Mouse (Mus musculus) forebrain, postnatal 0 days (tissue): Measurements from ENCODE around the gene Tvp23a. TPM values are rescaled to one million over a fixed set of nuclear protein-coding genes. Genes with fewer than 3 reads are reported as not detected.

Experiments used
- ATAC-seq: fragments of 200-750 bp; cut with Nextera tagmentation; 2 replicates; pipeline ENCODE4 v1.8.0; 2017; ENCODE audit warnings: mild to moderate bottlenecking, moderate library complexity
- DNase-seq: peaks from one replicate; pipeline ENCODE4 v3.0.0-alpha.2; 2015
- H3K27ac ChIP-seq: fragments of 300-500 bp; sonication (generic); 2 replicates; pipeline ENCODE4 v1.5.1; 2014; ENCODE audit warnings: low read depth, mild to moderate bottlenecking, antibody characterized with exemption, low read length, moderate library complexity, mixed read lengths
- H3K27me3 ChIP-seq: fragments of 300-500 bp; sonication (generic); 2 replicates; pipeline ENCODE4 v1.6.1; 2014; ENCODE audit warnings: mild to moderate bottlenecking, low read length, mixed read lengths; ENCODE audit not compliant: insufficient read depth
- H3K36me3 ChIP-seq: fragments of 300-500 bp; sonication (generic); 2 replicates; pipeline ENCODE4 v1.6.1; 2014; ENCODE audit warnings: mild to moderate bottlenecking, moderate library complexity; ENCODE audit not compliant: insufficient read depth
- H3K4me1 ChIP-seq: fragments of 300-500 bp; sonication (generic); 2 replicates; pipeline ENCODE4 v1.6.1; 2014; ENCODE audit warnings: antibody characterized with exemption; ENCODE audit not compliant: insufficient read depth
- H3K4me2 ChIP-seq: fragments of 300-500 bp; sonication (generic); 2 replicates; pipeline ENCODE4 v1.6.1; 2014; ENCODE audit warnings: low read depth, mild to moderate bottlenecking, moderate library complexity
- H3K4me3 ChIP-seq: fragments of 300-500 bp; sonication (generic); 2 replicates; pipeline ENCODE4 v1.5.1; 2014; ENCODE audit warnings: low read depth, low read length, mixed read lengths
- H3K9ac ChIP-seq: fragments of 300-500 bp; sonication (generic); 2 replicates; pipeline ENCODE4 v1.6.1; 2014; ENCODE audit warnings: mild to moderate bottlenecking
- H3K9me3 ChIP-seq: fragments of 300-500 bp; sonication (generic); 2 replicates; pipeline ENCODE4 v1.6.1; 2016; ENCODE audit warnings: low read length
- CTCF ChIP-seq: sonication (generic); IDR thresholded peaks from 2 replicates; pipeline ENCODE4 v1.5.1; 2016; ENCODE audit warnings: antibody characterized with exemption, control low read depth, low read depth
- WGBS: fragments of 180-500 bp; shearing (Covaris S2); extraction: QIAGEN DNeasy Blood & Tissue Kit; methylation state at CpG from one replicate; pipeline ENCODE4 v1.1.7; 2014; 5-methylcytosine and 5-hydroxymethylcytosine counted together
- polyA plus RNA-seq: library from polyadenylated mRNA; unstranded; fragments of >200 nt; fragmentation: Nextera tagmentation; extraction: Ambion mirVana; gene quantifications from 2 replicates; pipeline ENCODE4 v1.2.1, GENCODE M21; 2015
- total RNA-seq: library from RNA; depleted of rRNA; stranded (reverse); fragments of >200 nt; gene quantifications from 2 replicates; pipeline ENCODE4 v1.2.3, GENCODE M21; 2014

Tvp23a gene
- total and polyA plus RNA-seq, 2 experiments from 2014 or later = 46.3 to 78.1 TPM

DNA sequence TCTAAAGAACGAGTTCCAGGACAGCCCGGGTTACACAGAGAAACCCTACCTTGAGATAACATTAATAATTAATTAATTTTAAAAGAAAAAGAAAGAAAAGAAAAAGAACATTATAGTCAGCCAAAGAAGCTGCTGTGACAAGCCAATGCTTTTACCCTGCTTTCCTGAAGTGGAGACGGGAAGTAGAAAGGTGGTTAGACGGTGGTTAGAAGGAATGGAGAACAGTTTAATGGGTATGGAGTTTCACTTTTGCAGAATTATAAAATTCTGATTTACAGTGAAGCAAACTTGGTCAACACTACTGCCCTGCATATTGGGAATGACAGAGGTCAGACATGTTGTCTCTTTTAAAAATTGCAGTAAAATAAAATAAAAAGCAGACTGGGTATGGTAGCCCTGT is 5.4 kb downstream of the Tvp23a start:
- TF ChIP-seq CTCF = no peak

DNA sequence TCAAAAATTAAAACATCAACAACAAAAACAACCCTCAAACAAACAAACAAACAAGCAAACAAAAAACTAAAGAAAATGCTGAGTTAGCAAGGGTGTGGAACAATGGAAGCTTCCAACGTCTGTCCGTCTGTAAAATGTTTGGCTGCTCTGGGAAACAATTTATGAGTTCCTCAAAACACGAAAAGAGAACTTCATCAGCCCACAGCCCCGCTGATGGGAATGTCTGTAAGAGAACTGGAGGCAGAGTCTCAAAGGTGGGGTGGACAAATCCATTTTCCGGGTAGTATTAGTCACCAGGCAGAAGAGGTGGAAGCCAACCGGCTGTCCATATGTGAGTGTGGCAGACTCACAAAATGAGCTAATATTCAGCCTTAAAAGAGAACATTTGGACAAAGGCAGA is 5.8 kb downstream of the Tvp23a start:
- H3K9ac ChIP-seq = no peak overlapping the region
- H3K4me1 ChIP-seq = peaks cover 9% of the 10 kb centered on the region
- WGBS = 90% methylated on average over 6 of the region's 6 CpGs
- H3K4me2 ChIP-seq = no peak overlapping the region
- ATAC-seq (no peak), DNase-seq (no peak)
- H3K4me3 ChIP-seq = no peak overlapping the region
- TF ChIP-seq CTCF = no peak
- no peaks in the 10 kb centered on the region for H3K27me3 ChIP-seq
- H3K9me3 ChIP-seq = no peaks in the 10 kb centered on the region
- no peak overlapping the region for H3K27ac ChIP-seq
- H3K36me3 ChIP-seq = peaks cover 2% of the 10 kb centered on the region; the same call in 1 of the 2 replicates

More for the DNA sequence above, 5.4 kb downstream of the Tvp23a start:
- H3K4me3 ChIP-seq = no peak overlapping the region
- no peak overlapping the region for H3K9ac ChIP-seq
- no peak for ATAC-seq
- H3K27ac ChIP-seq = no peak overlapping the region
- no peaks in the 10 kb centered on the region for H3K9me3 ChIP-seq
- DNase-seq = no peak
- 89% methylated on average over 4 of the region's 4 CpGs for WGBS
- no peak overlapping the region for H3K4me2 ChIP-seq
- H3K4me1 ChIP-seq = peaks cover 9% of the 10 kb centered on the region
- H3K36me3 ChIP-seq = peaks cover 2% of the 10 kb centered on the region; the same call in 1 of the 2 replicates
- no peaks in the 10 kb centered on the region for H3K27me3 ChIP-seq

DNA sequence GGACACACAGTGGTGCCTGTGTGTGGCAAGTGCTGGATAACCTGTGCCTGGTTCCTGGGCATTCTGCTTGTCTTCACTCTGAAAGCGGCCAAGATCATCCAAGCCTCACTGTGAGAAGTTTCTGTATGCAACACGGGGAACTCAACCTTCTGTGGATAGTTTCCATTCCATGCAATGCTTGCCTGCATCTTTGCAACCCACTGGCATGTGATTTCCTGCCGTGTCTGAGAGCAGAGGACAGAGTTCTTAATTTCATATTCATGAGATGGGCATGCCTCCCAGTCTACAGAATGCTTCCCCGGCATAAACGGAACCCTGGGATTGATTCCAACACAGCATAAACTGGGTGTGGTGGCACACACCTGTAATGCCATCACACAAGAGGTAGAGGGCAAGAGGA is 9.1 kb downstream of the Tvp23a start:
- DNase-seq = no peak
- H3K27ac ChIP-seq = no peak overlapping the region
- no peaks in the 10 kb centered on the region for H3K27me3 ChIP-seq
- 63% methylated on average over 5 of the region's 5 CpGs for WGBS
- no peak overlapping the region for H3K9ac ChIP-seq
- H3K4me2 ChIP-seq = no peak overlapping the region
- TF ChIP-seq CTCF = no peak
- no peak overlapping the region for H3K4me3 ChIP-seq
- ATAC-seq = no peak
- H3K36me3 ChIP-seq = peaks cover 2% of the 10 kb centered on the region; the same call in 1 of the 2 replicates
- no peaks in the 10 kb centered on the region for H3K4me1 ChIP-seq
- no peaks in the 10 kb centered on the region for H3K9me3 ChIP-seq

DNA sequence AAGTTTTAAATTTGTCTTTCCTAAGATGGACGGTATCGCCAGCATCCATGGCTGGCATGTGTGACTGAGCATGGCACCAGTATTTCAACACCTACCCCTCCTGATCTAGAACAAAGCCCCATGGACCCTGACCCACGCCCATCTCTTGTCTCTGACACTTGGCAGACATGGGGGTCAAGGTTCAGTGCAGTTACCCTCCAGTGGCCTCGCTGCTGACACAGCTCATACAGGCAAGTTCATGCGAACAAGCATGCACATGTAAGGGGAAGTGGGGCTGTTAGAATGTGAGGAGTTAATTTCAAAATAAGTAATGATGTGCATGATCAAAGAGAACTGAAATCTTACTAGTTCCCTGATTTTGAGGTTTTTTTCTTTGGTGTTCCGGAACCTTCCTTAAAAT is 11.0 kb downstream of the Tvp23a start:
- ATAC-seq (no peak), DNase-seq (no peak)
- H3K4me3 ChIP-seq = no peak overlapping the region
- H3K9me3 ChIP-seq = no peaks in the 10 kb centered on the region
- peaks cover 5% of the 10 kb centered on the region; the same call in 1 of the 2 replicates for H3K36me3 ChIP-seq
- TF ChIP-seq CTCF = no peak
- H3K4me1 ChIP-seq = no peaks in the 10 kb centered on the region
- no peaks in the 10 kb centered on the region for H3K27me3 ChIP-seq
- H3K4me2 ChIP-seq = no peak overlapping the region
- no peak overlapping the region for H3K27ac ChIP-seq
- H3K9ac ChIP-seq = no peak overlapping the region
- 88% methylated on average over 6 of the region's 6 CpGs for WGBS

DNA sequence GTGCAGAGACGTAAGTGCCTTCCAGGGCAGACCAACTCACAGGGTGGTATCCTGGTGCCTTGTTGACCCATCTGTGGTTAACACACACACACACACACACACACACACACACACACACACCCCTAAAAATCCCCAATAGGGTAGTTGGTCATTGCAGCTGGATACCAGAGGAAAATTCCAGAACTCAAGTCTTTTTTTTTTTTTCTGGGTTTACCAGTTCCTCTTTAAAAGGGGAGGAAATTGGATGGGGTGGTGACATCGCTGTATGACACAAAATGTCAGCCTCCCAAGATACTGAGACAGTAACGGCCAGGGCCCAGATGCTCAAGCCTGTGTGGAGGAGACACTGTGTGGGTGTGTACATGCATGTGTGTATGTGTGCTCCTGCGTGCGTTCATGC is 13.8 kb downstream of the Tvp23a start:
- Histone ChIP-seq H3K27me3 (no peaks in the 10 kb centered on the region), H3K9ac (no peak overlapping the region), H3K36me3 (peaks cover 3% of the 10 kb centered on the region; the same call in 1 of the 2 replicates), H3K4me2 (no peak overlapping the region), H3K4me1 (no peaks in the 10 kb centered on the region), H3K9me3 (no peaks in the 10 kb centered on the region), H3K27ac (no peak overlapping the region), H3K4me3 (no peak overlapping the region)
- DNase-seq (no peak), ATAC-seq (no peak)
- no peak for TF ChIP-seq CTCF
- 86% methylated on average over 5 of the region's 5 CpGs for WGBS

DNA sequence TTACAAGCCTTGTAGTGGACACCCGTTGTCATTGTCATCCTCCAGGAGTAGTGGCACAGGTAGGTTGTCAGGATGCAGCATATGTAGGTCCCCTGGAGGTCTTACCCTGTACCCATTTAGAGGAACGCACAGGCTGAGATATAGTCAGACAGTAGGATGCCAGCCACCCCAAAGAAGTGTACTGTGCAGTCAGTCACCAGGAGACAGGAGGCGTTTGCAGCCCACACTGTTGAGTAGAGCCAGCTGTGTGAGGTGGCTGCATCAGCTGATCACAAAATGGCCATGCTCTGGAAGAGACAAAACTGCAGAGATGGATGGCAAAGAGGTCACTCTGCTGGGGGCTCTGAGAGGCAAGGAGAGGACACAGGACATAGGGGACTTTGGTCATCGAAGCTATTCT is 14.8 kb downstream of the Tvp23a start:
- no peak for DNase-seq
- Histone ChIP-seq H3K9me3 (no peaks in the 10 kb centered on the region), H3K36me3 (peaks cover 4% of the 10 kb centered on the region), H3K9ac (no peak overlapping the region), H3K27ac (no peak overlapping the region), H3K27me3 (no peaks in the 10 kb centered on the region), H3K4me3 (no peak overlapping the region), H3K4me2 (no peak overlapping the region), H3K4me1 (no peaks in the 10 kb centered on the region)
- 88% methylated on average over 4 of the region's 4 CpGs for WGBS
- ATAC-seq = no peak
- TF ChIP-seq CTCF = no peak

DNA sequence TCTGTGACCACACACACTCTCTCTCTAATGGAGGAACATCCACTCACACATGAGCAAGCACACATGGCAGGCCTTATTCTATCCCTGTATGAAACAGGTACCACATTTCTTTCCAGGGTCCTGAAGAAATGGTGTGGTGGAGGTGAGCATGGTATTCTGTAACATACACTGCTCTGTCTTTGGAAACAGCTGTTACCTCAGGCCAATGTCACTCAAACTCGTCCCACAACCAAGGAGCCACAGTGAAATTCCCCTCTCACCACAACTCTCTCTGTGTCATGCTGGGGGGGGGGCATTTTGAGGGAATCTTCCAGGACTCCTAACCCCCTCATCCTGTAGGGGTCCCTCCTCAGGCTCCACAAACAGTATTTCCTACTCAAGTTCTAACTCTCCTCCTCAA is 15.3 kb downstream of the Tvp23a start:
- Histone ChIP-seq H3K4me3 (no peak overlapping the region), H3K4me1 (no peaks in the 10 kb centered on the region), H3K36me3 (peaks cover 8% of the 10 kb centered on the region), H3K9ac (no peak overlapping the region), H3K27me3 (no peaks in the 10 kb centered on the region), H3K4me2 (no peak overlapping the region), H3K27ac (no peak overlapping the region), H3K9me3 (no peaks in the 10 kb centered on the region)
- ATAC-seq (no peak), DNase-seq (no peak)
- TF ChIP-seq CTCF = no peak
- 82% methylated on average over 1 of the region's 1 CpGs for WGBS

DNA sequence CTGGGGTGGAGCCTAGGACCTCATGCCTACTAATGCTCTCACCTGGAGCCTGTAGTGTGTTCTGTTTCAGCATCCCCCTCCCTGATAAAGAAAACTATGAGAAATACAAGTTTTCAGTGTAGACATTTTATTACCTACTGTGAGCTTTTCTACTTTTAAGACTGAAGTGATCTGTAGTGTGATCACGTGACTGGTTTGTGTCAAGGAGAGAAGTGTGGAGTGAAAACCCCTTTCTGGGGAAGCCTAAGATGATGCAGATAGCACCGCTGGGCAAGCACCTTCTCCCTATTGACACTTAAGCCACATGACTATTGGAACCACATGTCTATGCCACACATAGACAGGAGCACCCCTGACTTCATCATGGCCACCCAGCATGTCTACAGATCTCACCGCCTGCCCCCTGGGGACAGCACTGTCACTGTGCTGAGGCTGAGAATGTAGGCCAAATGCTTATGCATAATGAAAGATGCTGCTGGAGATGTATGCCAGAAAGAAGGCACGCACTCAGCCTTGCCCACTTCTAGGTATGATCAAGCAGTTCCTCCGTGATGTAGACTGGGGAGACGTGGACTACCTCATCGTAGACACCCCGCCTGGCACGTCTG is 26.6 kb downstream of the Tvp23a start:
- Histone ChIP-seq H3K4me3 (no peak overlapping the region), H3K4me2 (no peak overlapping the region), H3K4me1 (no peaks in the 10 kb centered on the region), H3K9me3 (no peaks in the 10 kb centered on the region), H3K27me3 (no peaks in the 10 kb centered on the region), H3K9ac (no peak overlapping the region), H3K27ac (no peak overlapping the region), H3K36me3 (peaks cover 83% of the 10 kb centered on the region)
- 96% methylated on average over 9 of the region's 9 CpGs for WGBS
- no peak for ATAC-seq
- no peak for DNase-seq
- TF ChIP-seq CTCF = no peak
